Mouse (Mus musculus) heart, postnatal 0 days (tissue): ENCODE measurements around the gene Tas2r135.

Experiments
- CTCF ChIP-seq: IDR thresholded peaks from 2 replicates; pipeline ENCODE4 v1.5.1; 2016; ENCODE audit warnings: antibody characterized with exemption, control low read depth, low read depth
- EP300 ChIP-seq: IDR thresholded peaks from 2 replicates; pipeline ENCODE4 v1.6.1; 2016; ENCODE audit warnings: antibody characterized with exemption, low read depth

GRCm38 (mm10) chr6:42397041-42397657 is 8.1 kb upstream of the Tas2r135 start:
- TF ChIP-seq CTCF (no peak), EP300 (no peak)
